Mouse (Mus musculus): ENCODE data around the gene Gm49322. TPM values are rescaled to one million over a fixed set of nuclear protein-coding genes. Genes with fewer than 3 reads are reported as not detected.
A peak's percentile ranks its signal among the peaks of the same experiment; 100 is the strongest.
"Not testable (repeated sequence)": the region's sequence is repeated elsewhere in the genome, so short reads cannot be mapped to it uniquely, and the experiment has no call there.

The Gm49322 gene
- 3.9 and 4.1 TPM in 2 replicates for polyA plus RNA-seq (2015; fragmentation: Nextera tagmentation; extraction: Ambion mirVana)

GRCm38 (mm10) chr10:80605721-80606120 is at the start of gene Gm49322:
TSS of gene Gm49322 (plus strand) at chr10:80606021.
- H3K27ac ChIP-seq; H3K27me3 ChIP-seq (replicated peaks); H3K9ac ChIP-seq; ATAC-seq; H3K4me2 ChIP-seq (replicated peaks); H3K9me3 ChIP-seq; H3K4me3 ChIP-seq (replicated peaks): not testable (repeated sequence)
- Histone ChIP-seq H3K36me3 (peaks cover 42% of the 10 kb centered on the region), H3K4me1 (replicated peaks) (peaks cover 26% of the 10 kb centered on the region)
- 83% methylated on average over 4 of the region's 4 CpGs for WGBS

DNA sequence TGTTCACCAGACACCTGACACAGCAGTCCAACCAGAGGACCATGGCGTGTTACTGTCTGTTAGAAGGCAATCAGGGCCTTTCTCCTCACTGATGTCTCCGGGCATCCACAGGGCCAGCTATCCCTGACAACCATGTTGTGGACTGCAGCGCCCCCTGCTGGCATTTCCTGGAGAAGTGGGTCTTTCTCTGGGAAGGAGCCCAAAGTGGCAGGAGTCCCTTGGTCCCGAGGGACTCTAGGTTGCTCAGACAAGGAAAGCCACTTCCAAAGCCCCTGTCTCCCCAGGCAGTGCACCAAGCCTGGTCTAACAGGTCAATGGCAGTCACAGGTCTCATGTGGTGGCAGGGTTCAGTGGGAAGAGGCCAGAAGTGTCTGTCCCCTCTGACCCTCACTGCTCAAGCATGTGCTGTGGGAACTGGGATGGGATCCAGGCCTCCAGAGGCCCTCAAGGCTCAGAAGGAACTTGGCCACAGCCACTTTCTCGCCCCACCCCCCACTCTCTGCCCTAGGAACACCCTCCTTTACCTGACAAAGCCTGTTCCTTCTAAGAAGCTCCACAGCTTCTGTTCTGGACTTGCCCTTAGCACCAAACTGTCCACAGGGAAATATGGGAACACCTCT is 48.4 kb upstream of the Gm49322 start:
- Histone ChIP-seq H3K27ac (no peak overlapping the region), H3K9ac (no peak overlapping the region)

GRCm38 (mm10) chr10:80559431-80559830 is 46.4 kb upstream of the Gm49322 start:
- Histone ChIP-seq H3K4me2 (replicated peaks) (peak overlapping the region; percentile 36), H3K9me3 (no peaks in the 10 kb centered on the region), H3K27me3 (replicated peaks) (no peaks in the 10 kb centered on the region), H3K27ac (no peak overlapping the region), H3K36me3 (no peaks in the 10 kb centered on the region), H3K9ac (no peak overlapping the region), H3K4me1 (replicated peaks) (peaks cover 32% of the 10 kb centered on the region), H3K4me3 (replicated peaks) (no peak overlapping the region)
- WGBS, result 91% methylated on average over 7 of the region's 7 CpGs
- no peak for ATAC-seq

More for the DNA sequence above, 48.4 kb upstream of the Gm49322 start:
- Histone ChIP-seq H3K27me3 (replicated peaks) (no peaks in the 10 kb centered on the region), H3K4me1 (replicated peaks) (peaks cover 48% of the 10 kb centered on the region), H3K4me3 (replicated peaks) (no peak overlapping the region), H3K36me3 (no peaks in the 10 kb centered on the region), H3K4me2 (replicated peaks) (no peak overlapping the region), H3K9me3 (no peaks in the 10 kb centered on the region)
- no peak for ATAC-seq
- WGBS, result 43% methylated on average over 5 of the region's 5 CpGs

DNA sequence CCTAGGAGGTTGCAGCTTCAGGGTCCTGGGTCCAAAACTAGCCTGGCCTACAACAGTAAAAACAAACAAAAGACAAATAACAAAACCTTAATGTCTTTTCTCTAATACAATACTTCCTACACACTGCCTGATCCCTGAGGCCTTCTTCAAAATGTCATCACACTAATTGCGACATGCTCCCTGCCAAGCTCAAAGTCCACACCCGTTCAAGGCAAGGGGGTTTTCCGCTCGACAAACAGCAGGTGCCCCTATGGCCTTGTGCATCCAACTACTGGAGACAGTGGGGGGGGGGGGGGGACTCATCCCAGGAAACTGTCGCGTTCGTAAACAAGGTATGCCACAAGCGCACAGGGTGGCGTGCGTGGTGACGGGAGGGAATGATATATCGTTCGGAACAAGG is 45.2 kb upstream of the Gm49322 start:
- H3K4me2 ChIP-seq (replicated peaks), result peak overlapping the region; percentile 76
- H3K27ac ChIP-seq, result peak overlapping the region; percentile 86
- H3K4me3 ChIP-seq (replicated peaks), result peak overlapping the region; percentile 98
- H3K27me3 ChIP-seq (replicated peaks), result no peaks in the 10 kb centered on the region
- H3K9ac ChIP-seq, result peak overlapping the region; percentile 96
- peak; percentile 35 for ATAC-seq
- H3K9me3 ChIP-seq, result no peaks in the 10 kb centered on the region
- no peaks in the 10 kb centered on the region for H3K36me3 ChIP-seq
- WGBS, result under 1% methylated on average over 13 of the region's 13 CpGs
- H3K4me1 ChIP-seq (replicated peaks), result peaks cover 29% of the 10 kb centered on the region

GRCm38 (mm10) chr10:80561116-80561944 is 44.5 kb upstream of the Gm49322 start, which contains the start of gene Rexo1:
TSS of gene Rexo1 (minus strand) at chr10:80561560.
- WGBS, result under 1% methylated on average over 72 of the region's 72 CpGs

GRCm38 (mm10) chr10:80566375-80567092 is 39.3 kb upstream of the Gm49322 start:
- Histone ChIP-seq H3K27ac (no peak overlapping the region), H3K4me2 (replicated peaks) (no peak overlapping the region), H3K27me3 (replicated peaks) (no peaks in the 10 kb centered on the region), H3K4me1 (replicated peaks) (peaks cover 29% of the 10 kb centered on the region), H3K36me3 (0 out of 2 replicates have a peak, but pooled peaks cover 2% of the 10 kb centered on the region), H3K9me3 (no peaks in the 10 kb centered on the region), H3K9ac (no peak overlapping the region), H3K4me3 (replicated peaks) (0 out of 2 replicates have a peak overlapping the region, but pooled peaks have one; percentile 1)
- ATAC-seq, result peak; percentile 40; the same call in 1 of the 2 replicates
- 29% methylated on average over 17 of the region's 17 CpGs for WGBS

More at GRCm38 (mm10) chr10:80561116-80561944, 44.5 kb upstream of the Gm49322 start, which contains the start of gene Rexo1:
- peak within 1 kb of the TSS; percentile 76 for H3K4me2 ChIP-seq (replicated peaks)
- no peaks in the 10 kb centered on the region for H3K36me3 ChIP-seq
- H3K27ac ChIP-seq, result peak within 1 kb of the TSS; percentile 86
- peak; percentile 91 for ATAC-seq
- no peaks in the 10 kb centered on the region for H3K27me3 ChIP-seq (replicated peaks)
- peak within 1 kb of the TSS; percentile 98 for H3K4me3 ChIP-seq (replicated peaks)
- H3K9me3 ChIP-seq, result no peaks in the 10 kb centered on the region
- peak within 1 kb of the TSS; percentile 96 for H3K9ac ChIP-seq
- H3K4me1 ChIP-seq (replicated peaks), result peaks cover 29% of the 10 kb centered on the region

- Histone ChIP-seq H3K4me3 (replicated peaks) (no peak overlapping the region), H3K27me3 (replicated peaks) (no peaks in the 10 kb centered on the region), H3K9ac (no peak overlapping the region), H3K36me3 (0 out of 2 replicates have a peak, but pooled peaks cover 2% of the 10 kb centered on the region), H3K9me3 (no peaks in the 10 kb centered on the region), H3K4me2 (replicated peaks) (no peak overlapping the region), H3K27ac (no peak overlapping the region), H3K4me1 (replicated peaks) (peaks cover 48% of the 10 kb centered on the region)
- no peak for ATAC-seq
- 94% methylated on average over 29 of the region's 29 CpGs for WGBS
Measured at GRCm38 (mm10) chr10:80568876-80569275, 36.9 kb upstream of the Gm49322 start.

DNA sequence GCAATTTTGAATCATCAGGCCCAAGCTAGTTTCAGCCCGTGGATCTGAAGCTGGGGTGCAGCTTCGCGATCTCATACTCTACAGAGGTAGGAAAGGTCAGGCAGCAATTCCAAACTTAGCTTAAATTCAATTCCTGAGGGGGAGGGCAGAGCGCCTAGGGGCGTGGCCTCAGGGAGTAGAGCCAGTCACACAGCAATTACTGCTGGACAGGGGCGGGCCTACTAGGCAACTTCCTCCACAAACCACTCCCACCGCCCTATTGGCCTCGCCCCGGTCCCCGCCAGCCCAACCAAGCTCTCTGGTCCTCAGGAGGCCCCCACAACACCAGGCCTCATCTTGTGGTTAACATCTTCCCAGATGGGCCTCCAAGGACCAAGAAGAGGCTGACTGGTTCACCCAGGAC is 36.2 kb upstream of the Gm49322 start:
- H3K27me3 ChIP-seq (replicated peaks), result no peaks in the 10 kb centered on the region
- H3K9me3 ChIP-seq, result no peaks in the 10 kb centered on the region
- H3K4me2 ChIP-seq (replicated peaks), result peak overlapping the region; percentile 42
- peak; percentile 75 for ATAC-seq
- peak overlapping the region; percentile 12; the same call in 1 of the 2 replicates for H3K9ac ChIP-seq
- H3K4me1 ChIP-seq (replicated peaks), result peaks cover 54% of the 10 kb centered on the region
- H3K4me3 ChIP-seq (replicated peaks), result 0 out of 2 replicates have a peak overlapping the region, but pooled peaks have one; percentile 7
- WGBS, result 28% methylated on average over 10 of the region's 10 CpGs
- 0 out of 2 replicates have a peak overlapping the region, but pooled peaks have one; percentile 29 for H3K27ac ChIP-seq
- 0 out of 2 replicates have a peak, but pooled peaks cover 2% of the 10 kb centered on the region for H3K36me3 ChIP-seq

GRCm38 (mm10) chr10:80570419-80570818 is 35.4 kb upstream of the Gm49322 start:
- H3K9ac ChIP-seq, result peak overlapping the region; percentile 38; the same call in 1 of the 2 replicates
- ATAC-seq, result no peak
- 0 out of 2 replicates have a peak, but pooled peaks cover 2% of the 10 kb centered on the region for H3K36me3 ChIP-seq
- H3K27ac ChIP-seq, result no peak overlapping the region
- H3K4me3 ChIP-seq (replicated peaks), result no peak overlapping the region
- peaks cover 60% of the 10 kb centered on the region for H3K4me1 ChIP-seq (replicated peaks)
- H3K4me2 ChIP-seq (replicated peaks), result peak overlapping the region; percentile 46
- no peaks in the 10 kb centered on the region for H3K9me3 ChIP-seq
- no peaks in the 10 kb centered on the region for H3K27me3 ChIP-seq (replicated peaks)
- WGBS, result 82% methylated on average over 10 of the region's 10 CpGs

GRCm38 (mm10) chr10:80570871-80571836 is 34.7 kb upstream of the Gm49322 start:
- peak overlapping the region; percentile 38 for H3K9ac ChIP-seq
- H3K4me3 ChIP-seq (replicated peaks), result 0 out of 2 replicates have a peak overlapping the region, but pooled peaks have one; percentile 7
- H3K9me3 ChIP-seq, result no peaks in the 10 kb centered on the region
- peaks cover 67% of the 10 kb centered on the region for H3K4me1 ChIP-seq (replicated peaks)
- WGBS, result 24% methylated on average over 30 of the region's 30 CpGs
- H3K4me2 ChIP-seq (replicated peaks), result peak overlapping the region; percentile 46
- peak; percentile 11 for ATAC-seq
- 0 out of 2 replicates have a peak, but pooled peaks cover 2% of the 10 kb centered on the region for H3K36me3 ChIP-seq
- no peaks in the 10 kb centered on the region for H3K27me3 ChIP-seq (replicated peaks)
- H3K27ac ChIP-seq, result peak overlapping the region; percentile 38; the same call in 1 of the 2 replicates

GRCm38 (mm10) chr10:80572477-80572876 is 33.3 kb upstream of the Gm49322 start:
- Histone ChIP-seq H3K4me3 (replicated peaks) (no peak overlapping the region), H3K4me1 (replicated peaks) (peaks cover 62% of the 10 kb centered on the region), H3K36me3 (0 out of 2 replicates have a peak, but pooled peaks cover 2% of the 10 kb centered on the region), H3K27ac (no peak overlapping the region), H3K27me3 (replicated peaks) (no peaks in the 10 kb centered on the region), H3K9me3 (no peaks in the 10 kb centered on the region), H3K9ac (no peak overlapping the region), H3K4me2 (replicated peaks) (no peak overlapping the region)
- ATAC-seq, result no peak
- 89% methylated on average over 2 of the region's 2 CpGs for WGBS

All from intestine, embryonic 15.5 days (tissue).